Mouse (Mus musculus): ENCODE results near the gene Tubg2.

Gene Tubg2

DNA sequence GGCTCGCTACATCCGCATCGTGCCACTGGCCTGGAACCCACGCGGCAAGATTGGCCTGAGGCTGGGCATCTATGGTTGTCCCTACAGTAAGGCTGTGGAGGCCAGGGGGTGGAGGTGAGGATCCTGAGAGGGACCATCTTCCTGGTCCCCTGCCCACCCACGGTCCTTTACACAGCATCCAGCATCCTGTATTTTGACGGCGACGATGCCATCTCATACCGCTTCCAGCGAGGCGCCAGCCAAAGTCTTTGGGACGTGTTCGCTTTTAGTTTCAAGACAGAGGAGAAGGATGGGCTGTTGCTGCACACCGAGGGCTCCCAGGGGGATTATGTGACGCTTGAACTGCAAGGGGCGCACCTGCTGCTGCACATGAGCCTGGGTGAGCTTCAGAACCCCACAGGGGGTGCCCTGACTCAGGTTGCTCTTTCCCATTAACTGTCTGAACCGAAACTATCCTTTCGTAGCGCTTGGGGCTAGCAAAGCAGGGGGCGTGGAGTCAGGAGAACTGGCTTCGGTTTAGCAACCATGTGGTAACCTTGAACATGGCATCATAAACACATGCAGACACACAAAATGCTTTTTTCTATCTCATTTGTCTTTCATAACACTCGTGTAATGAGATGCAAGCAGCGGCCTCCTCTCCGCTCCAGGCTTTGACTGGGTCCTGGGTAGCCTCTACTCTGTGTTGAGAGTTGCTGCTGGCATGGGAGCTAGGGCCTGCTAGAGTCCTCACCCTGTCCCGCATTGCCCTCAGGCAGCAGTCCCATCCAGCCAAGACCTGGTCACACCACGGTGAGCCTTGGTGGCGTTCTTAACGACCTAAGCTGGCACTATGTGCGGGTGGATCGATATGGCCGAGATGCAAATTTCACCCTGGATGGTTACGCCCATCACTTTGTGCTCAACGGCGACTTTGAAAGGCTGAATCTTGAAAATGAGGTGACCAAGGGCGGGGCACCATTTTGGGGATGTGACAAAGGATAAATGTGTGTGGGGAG lies 22.7 kb downstream of the Tubg2 start:
- DNase-seq (ENCODE audit: extremely low spot score): no peak

DNA sequence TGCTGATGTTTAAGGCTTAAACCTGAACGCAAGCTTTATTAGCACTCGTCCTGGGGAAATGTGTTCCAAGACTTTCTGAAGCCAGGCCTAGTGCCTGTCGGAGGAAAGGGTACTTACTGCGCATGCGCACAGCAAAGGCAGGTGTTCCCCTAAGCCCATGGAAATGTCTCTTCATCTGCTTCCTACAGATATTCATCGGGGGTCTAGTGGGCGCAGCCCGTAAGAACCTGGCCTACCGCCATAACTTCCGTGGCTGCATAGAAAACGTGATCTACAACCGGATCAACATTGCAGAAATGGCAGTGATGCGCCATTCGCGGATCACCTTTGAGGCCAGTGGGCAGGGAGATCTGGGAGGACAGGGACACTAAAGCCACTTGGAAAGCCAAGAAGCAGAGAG lies 23.6 kb downstream of the Tubg2 start:
- DNase-seq (ENCODE audit: extremely low spot score): no peak

DNA sequence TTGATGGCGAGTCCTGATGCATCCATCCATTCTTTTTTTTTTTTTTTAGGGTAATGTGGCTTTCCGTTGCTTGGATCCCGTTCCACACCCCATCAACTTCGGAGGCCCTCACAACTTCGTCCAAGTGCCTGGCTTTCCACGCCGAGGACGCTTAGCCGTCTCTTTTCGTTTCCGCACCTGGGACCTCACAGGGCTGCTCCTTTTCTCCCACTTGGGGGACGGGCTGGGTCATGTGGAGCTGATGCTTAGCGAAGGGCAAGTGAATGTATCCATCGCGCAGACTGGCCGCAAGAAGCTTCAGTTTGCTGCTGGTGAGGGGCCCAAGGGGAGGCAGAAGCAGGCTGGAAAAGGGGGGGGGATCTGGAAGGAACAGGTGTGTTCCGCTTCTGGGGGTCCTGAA lies 24.6 kb downstream of the Tubg2 start:
- DNase-seq (ENCODE audit: extremely low spot score): no peak

DNA sequence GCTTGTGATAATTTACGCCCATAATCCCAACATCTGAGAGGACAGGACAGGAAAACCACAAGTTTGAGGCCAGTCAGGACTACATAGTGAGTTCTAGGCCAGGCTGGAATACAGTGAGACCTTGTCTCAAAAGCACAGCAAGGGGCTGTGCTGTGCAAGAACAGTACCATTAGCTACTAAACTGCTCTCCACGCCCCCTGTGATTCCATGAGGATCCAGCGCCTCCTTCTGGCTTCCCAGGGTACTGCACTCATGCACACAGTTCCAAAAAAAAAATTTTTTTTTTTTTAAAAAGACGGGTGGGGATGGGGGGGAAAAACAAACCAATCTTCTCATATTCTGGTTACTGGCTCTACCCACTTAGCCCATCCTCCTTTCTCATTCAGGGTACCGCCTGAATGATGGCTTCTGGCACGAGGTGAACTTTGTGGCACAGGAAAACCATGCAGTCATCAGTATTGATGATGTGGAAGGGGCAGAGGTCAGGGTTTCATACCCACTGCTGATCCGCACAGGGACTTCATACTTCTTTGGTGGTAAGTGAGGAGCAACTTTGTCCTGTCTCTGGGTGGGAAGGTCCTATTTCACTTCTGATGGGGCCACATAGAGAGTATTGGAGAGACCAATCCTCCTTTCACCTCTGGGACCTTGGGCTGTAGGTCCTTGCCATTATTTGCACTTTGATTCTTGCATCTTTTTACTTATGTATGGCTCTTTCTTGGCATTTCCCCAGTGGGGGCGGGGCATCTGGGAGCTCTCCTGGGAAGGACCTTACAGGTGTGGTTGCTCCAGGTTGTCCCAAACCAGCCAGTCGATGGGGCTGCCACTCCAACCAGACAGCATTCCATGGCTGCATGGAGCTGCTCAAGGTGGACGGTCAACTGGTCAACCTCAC lies 25.4 kb downstream of the Tubg2 start:
- DNase-seq (ENCODE audit: extremely low spot score): peak; percentile 65

DNA sequence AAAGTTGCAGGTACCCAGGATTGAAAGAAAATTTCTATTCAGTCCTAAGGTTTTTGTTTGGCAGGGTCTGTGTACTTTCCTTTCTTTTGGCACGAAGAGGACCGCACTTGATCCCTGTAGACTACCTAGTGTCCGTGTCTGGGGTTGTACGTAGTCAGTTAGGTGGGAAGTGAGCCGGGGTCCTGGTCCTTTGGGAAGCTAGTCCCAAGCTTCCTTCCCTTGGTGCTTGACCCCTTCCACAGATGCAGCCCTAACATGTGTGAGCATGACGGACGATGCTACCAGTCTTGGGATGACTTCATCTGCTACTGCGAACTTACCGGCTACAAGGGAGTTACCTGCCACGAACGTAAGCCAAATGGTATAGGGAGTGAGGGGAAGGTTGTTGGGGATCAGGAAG lies 26.3 kb downstream of the Tubg2 start:
- DNase-seq (ENCODE audit: extremely low spot score): no peak

DNA sequence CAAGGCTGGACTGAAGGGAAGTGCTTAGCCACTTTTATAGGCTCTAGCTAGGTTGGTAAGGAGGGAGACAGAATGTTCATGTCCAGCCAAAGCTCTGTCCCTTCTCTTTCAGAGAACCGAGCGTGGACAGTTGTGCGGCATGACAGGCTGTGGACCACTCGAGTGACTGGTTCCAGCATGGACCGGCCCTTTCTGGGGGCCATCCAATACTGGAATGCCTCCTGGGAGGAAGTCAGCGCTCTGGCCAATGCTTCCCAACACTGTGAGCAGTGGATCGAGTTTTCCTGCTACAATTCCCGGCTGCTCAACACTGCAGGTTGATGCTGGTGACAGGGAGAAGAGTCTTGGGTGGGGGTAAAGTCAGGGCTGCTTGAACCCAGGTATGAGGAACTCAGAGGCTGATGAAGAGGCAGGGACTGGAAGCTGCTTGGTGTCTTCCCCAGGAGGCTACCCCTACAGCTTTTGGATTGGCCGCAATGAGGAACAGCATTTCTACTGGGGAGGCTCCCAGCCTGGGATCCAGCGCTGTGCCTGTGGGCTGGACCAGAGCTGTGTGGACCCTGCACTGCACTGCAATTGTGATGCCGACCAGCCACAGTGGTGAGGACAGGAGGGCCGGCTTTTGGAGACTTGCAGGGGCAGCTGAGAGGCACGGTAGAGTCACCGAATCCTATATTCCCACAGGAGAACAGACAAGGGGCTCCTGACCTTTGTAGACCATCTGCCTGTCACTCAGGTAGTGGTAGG lies 27.2 kb downstream of the Tubg2 start:
- DNase-seq (ENCODE audit: extremely low spot score): no peak

DNA sequence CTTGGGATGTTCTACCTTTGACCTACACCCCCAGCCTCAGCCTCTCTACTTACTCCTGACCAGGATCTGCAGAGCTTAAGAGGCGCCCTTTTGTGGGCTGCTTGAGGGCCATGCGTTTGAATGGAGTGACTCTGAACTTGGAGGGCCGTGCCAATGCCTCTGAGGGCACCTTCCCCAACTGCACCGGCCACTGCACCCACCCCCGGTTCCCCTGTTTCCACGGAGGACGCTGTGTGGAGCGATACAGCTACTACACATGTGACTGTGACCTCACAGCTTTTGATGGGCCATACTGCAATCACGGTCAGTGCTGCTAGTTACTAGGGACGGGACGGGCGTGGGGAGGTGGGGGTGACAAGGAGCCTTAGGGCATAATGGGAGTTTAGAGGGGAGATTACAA lies 29.3 kb downstream of the Tubg2 start:
- DNase-seq (ENCODE audit: extremely low spot score): no peak

DNA sequence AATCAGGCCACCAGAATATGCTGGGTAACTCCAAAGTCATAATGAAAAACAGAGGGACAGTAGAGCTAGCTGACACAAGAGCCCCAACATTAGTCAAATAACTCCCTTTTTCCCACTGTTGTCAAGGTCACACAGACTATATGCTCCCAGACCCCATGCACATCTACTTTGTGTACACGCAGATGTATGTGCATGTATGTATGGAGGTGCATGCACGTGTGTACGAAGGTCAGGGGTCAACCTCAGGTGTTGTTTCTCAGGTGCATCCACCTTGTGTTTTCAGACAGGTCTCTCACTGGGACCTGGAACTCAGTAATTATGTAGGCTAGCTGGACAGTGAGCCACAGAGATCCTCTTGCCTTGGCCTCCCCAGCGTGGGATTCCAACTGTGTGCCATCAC lies 29.7 kb downstream of the Tubg2 start:
- DNase-seq (ENCODE audit: extremely low spot score): no peak

DNA sequence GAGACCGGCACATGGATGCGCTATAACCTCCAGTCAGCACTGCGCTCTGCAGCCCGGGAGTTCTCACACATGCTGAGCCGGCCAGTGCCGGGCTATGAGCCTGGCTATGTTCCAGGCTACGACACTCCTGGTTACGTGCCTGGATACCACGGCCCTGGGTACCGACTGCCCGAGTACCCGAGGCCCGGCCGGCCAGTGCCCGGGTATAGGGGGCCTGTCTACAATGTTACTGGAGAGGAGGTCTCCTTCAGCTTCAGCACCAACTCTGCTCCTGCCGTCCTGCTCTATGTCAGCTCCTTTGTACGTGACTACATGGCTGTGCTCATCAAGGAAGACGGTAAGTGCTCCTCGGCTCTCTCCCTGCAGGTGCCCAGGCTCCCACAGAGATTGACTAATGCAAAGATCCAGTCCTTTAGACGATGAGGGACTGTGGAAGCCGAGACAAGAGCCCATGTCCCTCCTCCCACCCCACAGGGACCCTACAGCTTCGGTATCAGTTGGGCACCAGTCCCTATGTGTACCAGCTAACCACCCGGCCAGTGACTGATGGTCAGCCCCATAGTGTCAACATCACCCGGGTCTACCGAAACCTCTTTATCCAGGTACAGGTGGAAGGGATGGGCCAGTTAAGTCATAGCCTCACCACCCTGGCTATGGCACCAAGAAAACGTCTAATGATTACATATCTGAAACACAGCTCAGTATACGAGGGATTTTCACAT lies 31.0 kb downstream of the Tubg2 start:
- no peak for DNase-seq (ENCODE audit: extremely low spot score)

DNA sequence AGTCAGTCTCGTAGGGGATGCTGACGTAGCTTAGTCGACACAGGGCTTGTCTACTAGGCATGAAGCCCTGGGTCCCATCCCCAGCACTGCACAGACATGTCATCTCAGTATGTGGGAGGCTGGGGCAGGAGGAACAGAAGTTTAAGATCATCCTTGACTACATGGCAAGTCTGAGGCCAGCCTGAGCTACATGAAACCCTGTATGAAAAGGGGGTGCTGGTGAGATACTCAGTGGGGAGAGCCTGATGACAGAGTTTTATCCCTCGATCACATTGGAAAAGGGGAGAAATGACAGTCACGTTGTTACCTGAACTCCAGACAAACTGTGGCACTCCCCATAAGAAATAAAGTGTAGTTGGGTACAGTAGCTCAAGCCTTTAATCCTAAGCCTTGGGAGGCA lies 31.8 kb downstream of the Tubg2 start:
- no peak for DNase-seq (ENCODE audit: extremely low spot score)

DNA sequence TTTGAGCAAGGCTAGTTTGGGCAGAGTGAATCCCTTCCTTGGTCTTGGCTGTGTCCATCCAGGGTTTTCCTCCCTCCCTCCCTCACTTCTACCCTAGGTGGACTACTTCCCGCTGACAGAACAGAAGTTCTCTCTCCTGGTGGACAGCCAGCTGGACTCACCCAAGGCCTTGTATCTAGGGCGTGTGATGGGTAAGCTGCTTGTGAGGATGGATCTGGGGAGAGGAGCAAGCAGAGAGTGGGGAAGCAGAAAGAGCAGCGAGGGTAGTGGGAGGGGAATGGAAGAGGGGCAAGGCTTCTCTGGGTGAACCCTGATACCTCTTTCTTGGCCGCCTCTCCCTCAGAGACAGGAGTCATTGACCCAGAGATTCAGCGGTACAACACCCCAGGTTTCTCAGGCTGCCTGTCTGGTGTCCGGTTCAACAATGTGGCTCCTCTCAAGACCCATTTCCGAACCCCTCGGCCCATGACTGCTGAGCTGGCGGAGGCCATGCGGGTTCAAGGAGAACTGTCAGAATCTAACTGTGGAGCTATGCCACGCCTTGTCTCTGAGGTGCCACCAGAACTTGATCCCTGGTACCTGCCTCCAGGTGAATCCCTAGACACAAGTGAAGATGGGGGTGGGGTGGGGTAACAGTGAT lies 32.6 kb downstream of the Tubg2 start:
- DNase-seq (ENCODE audit: extremely low spot score): no peak

DNA sequence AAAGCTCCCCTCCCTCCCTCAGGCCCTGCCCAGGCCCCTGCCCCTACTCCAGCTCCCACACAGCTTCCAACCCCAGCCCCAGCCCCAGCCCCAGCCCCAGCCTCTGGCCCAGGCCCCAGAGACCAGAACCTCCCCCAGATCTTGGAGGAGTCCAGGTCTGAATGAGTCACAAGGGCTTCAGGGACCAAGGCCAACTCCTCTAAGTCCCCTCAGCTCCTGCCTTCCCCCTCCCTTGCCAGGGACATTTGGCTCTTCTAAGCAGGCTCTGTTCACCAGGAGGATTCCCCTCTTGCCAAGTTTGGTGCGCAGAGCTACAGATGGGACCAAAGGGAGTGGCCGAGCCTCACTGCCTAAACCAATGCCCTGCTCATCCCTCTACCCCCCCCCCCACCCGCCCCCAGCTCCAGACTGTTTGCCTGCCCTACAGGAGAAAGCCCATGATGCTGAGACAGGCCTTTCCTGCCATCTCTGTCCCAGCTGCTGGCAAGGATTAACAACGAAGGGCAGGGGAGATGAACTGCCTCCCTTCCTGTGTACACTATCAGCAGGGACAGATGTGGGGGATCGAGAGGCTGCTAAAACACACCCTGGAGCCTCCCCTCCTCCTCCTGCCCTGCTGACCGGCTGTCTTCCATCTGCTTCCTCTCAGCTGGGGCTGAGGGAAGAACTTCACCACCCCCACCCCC lies 33.9 kb downstream of the Tubg2 start:
- peak; percentile 65 for DNase-seq (ENCODE audit: extremely low spot score)

DNA sequence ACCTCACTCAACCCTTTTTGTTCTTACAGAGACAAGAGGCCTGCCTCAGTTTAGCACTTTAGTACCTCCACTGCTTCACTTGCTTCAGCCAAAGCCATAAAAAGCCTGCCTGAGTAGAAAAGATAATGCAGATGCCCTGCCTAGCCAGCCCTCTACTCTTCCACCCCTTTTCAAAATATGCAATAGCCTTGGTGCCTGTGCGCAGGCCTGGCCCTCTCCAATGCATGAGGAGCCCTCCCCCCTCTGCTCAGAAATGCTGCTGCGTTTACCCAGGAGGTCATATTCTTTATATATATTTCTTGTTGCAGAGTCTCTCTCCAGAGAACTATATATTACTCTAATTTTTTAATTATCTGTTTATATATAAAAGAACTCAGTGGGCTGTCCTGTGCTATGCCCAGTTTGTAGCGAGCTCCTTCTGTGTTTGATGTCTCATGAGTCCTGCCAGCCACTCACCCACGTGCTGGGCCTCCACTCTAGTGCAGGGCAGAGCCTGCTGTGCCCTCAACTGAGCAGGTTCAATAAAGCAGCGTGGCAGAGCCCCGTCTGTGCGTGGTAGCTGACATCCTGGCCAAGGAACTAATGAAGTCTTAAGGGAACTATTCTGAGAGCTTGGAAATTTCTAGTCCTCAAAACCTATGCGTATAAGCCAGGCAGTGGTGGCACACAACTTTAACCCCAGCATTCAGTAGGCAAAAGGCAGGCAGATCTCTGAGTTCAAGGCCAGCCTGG lies 34.6 kb downstream of the Tubg2 start:
- DNase-seq (ENCODE audit: extremely low spot score): no peak

DNA sequence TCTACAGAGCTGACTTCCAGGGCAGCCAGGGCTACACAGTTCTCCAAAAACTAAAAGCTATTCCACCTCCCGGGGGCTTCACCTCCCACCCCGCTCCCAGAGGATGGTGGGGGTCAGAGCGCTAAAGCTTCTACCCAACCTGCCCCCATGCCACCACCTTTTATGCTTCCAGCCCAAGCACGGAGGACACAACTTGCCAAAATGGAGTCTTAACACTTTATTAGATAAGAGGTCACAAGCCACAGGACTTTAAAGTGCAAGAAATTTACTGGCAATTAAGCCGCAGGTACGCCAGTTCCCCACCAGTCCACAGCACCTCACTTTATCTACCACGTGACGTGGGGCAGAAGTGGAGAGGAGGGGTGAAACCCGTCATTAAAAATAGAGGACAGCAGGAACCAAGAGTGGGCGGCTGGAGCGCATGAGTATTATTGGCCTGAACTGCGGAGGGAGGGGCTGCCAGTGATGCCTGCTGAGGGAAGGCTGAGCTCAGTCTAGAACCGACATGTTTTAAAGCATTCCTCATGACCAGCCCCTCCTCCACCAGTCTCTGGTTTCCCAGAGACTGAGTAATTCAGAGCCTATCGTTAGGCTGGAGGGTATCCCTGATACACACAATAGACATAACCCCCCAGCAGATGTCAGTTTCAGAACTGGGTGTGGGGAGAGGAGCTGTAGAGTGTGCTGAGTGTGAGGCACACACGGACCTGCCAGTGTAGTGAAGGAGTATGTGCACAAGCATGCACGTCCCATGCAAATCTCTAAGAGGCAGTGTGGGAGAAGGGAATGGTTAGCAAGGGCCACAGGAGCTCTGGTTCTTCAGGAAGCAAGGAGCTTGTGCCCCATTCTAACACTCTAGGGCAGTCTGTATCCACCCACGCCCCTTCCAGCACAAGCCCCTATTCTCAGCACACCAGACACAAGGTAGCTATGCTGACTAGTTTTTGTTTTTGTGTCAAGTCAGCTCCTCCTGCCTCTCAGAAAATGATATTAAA lies 35.5 kb downstream of the Tubg2 start:
- no peak for DNase-seq (ENCODE audit: extremely low spot score)

DNA sequence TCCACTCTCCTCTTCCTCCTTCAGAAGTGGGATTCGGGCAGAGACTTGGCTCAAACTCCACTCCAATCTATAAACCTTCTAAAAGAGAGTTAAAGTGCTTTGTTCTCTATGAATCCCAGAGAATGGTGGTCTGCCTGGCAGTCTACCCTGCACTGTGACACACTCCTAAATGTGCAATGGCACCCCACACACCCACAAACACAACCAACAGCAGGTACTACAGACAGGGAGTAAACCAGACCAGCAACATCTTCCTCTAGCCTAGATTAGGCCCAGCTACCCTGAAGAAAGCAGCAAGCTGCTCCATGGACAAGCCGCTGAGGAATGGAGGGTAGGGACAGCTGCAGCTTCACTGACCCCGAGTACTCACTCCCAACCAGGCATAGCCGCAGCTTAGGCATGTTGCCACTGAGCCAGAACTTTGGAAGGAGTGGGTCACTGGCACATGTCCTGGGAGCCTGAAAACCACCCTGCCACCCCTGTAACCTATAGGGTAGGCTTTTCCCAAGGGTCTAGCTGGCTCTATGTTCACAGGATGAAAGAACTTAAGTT lies 36.3 kb downstream of the Tubg2 start:
- DNase-seq (ENCODE audit: extremely low spot score): no peak

DNA sequence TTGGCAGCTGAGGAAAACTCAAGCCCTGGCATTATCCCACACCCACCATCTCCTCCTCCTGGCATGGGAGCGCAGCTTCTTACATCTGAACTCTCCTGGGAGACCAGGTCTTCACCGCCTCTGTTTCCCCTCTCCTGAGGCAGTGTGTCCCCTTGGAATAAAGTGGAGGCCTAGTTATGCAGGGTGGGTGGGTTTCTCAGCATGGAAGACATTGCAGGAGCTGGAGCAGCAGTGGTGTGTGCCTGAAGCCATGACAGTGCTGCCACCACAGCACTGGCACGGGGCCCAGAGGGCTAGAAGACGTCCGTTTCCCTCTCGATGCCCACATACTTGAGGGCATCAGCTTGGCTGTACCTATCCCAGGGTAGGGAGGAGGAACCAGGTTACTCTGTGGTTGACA lies 36.9 kb downstream of the Tubg2 start:
- DNase-seq (ENCODE audit: extremely low spot score): no peak

DNA sequence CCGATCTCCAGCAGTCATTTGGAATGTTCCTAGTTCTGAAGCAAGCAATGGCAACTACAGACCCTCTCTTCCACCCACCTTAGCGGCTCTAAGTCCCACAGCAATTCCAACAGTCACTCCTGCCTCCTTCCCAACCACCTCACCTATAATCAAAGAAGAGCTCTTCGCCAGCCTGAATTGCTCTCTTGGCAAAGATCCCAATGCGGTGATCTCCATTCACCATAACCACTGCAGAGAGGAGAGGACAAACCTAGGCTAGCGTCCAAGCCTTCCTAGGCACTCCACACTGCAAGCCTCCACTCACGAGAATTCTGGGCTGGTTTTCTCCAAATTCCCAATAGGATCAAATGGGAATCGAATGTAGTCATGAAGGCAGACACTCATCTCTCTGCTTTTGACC lies 37.4 kb downstream of the Tubg2 start:
- DNase-seq (ENCODE audit: extremely low spot score): no peak

DNA sequence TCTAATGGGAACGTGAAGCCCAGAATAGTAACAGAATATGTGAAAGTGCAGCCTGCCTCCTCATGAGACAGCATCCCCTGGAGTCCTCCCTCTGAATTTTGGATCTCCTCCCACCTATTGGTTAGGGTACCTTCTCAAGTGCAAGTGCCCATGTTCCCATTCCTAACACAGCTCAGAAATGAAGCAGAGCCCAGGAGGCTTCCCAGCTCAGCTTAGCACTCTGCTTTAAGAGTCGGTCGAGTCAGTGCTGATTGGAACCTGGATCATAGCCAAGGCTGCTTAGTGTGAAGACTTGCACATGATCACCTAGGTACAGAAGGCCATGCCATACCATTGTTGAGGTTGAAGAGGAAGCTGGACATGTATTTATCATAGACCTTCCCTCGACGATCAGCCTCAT lies 38.4 kb downstream of the Tubg2 start:
- no peak for DNase-seq (ENCODE audit: extremely low spot score)

Measured in embryo, embryonic 9.5 days (tissue).